21 mouse cellular contexts compared by ENCODE assay signal in genomic region chr2:119171574-119171973, GRCm38 (mm10). TPM values are rescaled to one million over a fixed set of nuclear protein-coding genes. Genes with fewer than 3 reads are reported as not detected.
A peak's percentile ranks its signal among the peaks of the same experiment; 100 is the strongest.
DNase-seq lines count a peak whose midpoint lies in the region; ATAC-seq and TF ChIP-seq lines count a peak whose summit lies in the region.
"Had no signal": no experiment of that assay in that cellular context is flagged by ENCODE, and none has a peak within 500 bp of the region (broad histone marks: within the 10 kb centered on the region; RNA-seq: fewer than 3 reads in every experiment).

No protein-coding gene starts in this region.

- no peak for ATAC-seq in heart, embryonic 11.5 days (replicated peaks; ENCODE audit: insufficient number of reproducible peaks, low FRiP score, low TSS enrichment)
- ATAC-seq in embryonic facial prominence, embryonic 14.5 days (ENCODE audit: low read depth): no peak
- ATAC-seq in forebrain, embryonic 13.5 days: no peak
- no peak for ATAC-seq in forebrain, postnatal 0 days
- ATAC-seq: forebrain, embryonic 15.5 days; hindbrain, embryonic 16.5 days had no signal

- H3K27ac ChIP-seq in heart, embryonic 11.5 days (ENCODE audit: low read depth, low read length): no peak overlapping the region
- peak overlapping the region; percentile 50 for H3K27ac ChIP-seq in CH12.LX (ENCODE audit: insufficient read depth, low read depth)
- H3K27ac ChIP-seq in embryonic facial prominence, embryonic 14.5 days (replicated peaks; ENCODE audit: low read depth, low read length): no peak overlapping the region
- H3K27ac ChIP-seq in forebrain, embryonic 13.5 days: no peak overlapping the region
- no peak overlapping the region for H3K27ac ChIP-seq in forebrain, postnatal 0 days (ENCODE audit: low read depth, low read length)
- H3K27ac ChIP-seq: forebrain, embryonic 15.5 days; heart, embryonic 15.5 days; neural tube, embryonic 15.5 days had no signal

- TF ChIP-seq POLR2A in CH12.LX (IDR thresholded peaks at IDR 0.05; ENCODE audit: low read depth, low read length): no peak

- H3K79me2 ChIP-seq in CH12.LX (replicated peaks; ENCODE audit: control insufficient read depth, extremely low read depth, insufficient read depth, poor library complexity, severe bottlenecking): no peaks in the 10 kb centered on the region; the same call in 1 of the 2 replicates

- no peaks in the 10 kb centered on the region for H3K9me3 ChIP-seq in heart, embryonic 11.5 days (replicated peaks; ENCODE audit: control insufficient read depth, low read length)
- no peaks in the 10 kb centered on the region for H3K9me3 ChIP-seq in CH12.LX (replicated peaks; ENCODE audit: low read length)
- H3K9me3 ChIP-seq in embryonic facial prominence, embryonic 14.5 days (ENCODE audit: control insufficient read depth, low read length): no peaks in the 10 kb centered on the region
- no peaks in the 10 kb centered on the region for H3K9me3 ChIP-seq in forebrain, embryonic 13.5 days (replicated peaks)
- no peaks in the 10 kb centered on the region for H3K9me3 ChIP-seq in forebrain, postnatal 0 days (ENCODE audit: low read length)
- H3K9me3 ChIP-seq: forebrain, embryonic 15.5 days; heart, embryonic 15.5 days; neural tube, embryonic 15.5 days had no signal

- no peak overlapping the region for H3K4me3 ChIP-seq in heart, embryonic 11.5 days (ENCODE audit: low read depth, low read length)
- no peak overlapping the region for H3K4me3 ChIP-seq in CH12.LX (replicated peaks in 1 of 3; ENCODE audit: low read depth in 2 of 3, low read length in 2 of 3, poor library complexity in 1 of 3)
- H3K4me3 ChIP-seq in embryonic facial prominence, embryonic 14.5 days (ENCODE audit: low read depth, low read length): no peak overlapping the region
- no peak overlapping the region for H3K4me3 ChIP-seq in forebrain, embryonic 13.5 days
- H3K4me3 ChIP-seq in forebrain, postnatal 0 days (ENCODE audit: low read depth, low read length): no peak overlapping the region
- H3K4me3 ChIP-seq: forebrain, embryonic 15.5 days; heart, embryonic 15.5 days; neural tube, embryonic 15.5 days had no signal

- DNase-seq in heart, adult 11 months: peak; percentile 94
- peak; percentile 34 for DNase-seq in kidney, postnatal 14 days
- no peak for DNase-seq in kidney, adult 8-10 months
- DNase-seq in CH12.LX (ENCODE audit: extremely low read depth): peak; percentile 69
- peak; percentile 54 for DNase-seq in embryonic facial prominence, embryonic 14.5 days (ENCODE audit: low spot score)
- no peak for DNase-seq in forebrain, postnatal 0 days
- DNase-seq: cerebellum, postnatal 25 days; gastrocnemius, postnatal 14 days; kidney, adult 9 months; layer of hippocampus, adult 9-11 months; lung, embryonic 14.5 days had no signal

- TF ChIP-seq RAD21 in CH12.LX (IDR thresholded peaks at IDR 0.05; ENCODE audit: low read depth, low read length): no peak

- dilution Hi-C loops in CH12.LX (cut with MboI; ENCODE audit: extremely low pct_ligation_motif_present, extremely low pct_unique_long_range_greater_than_20kb, low sequenced_read_pairs): no loop called here

- peaks cover 15% of the 10 kb centered on the region for H3K27me3 ChIP-seq in heart, embryonic 11.5 days (ENCODE audit: control insufficient read depth, insufficient read depth, low read length)
- H3K27me3 ChIP-seq in CH12.LX (replicated peaks): peaks cover 6% of the 10 kb centered on the region
- H3K27me3 ChIP-seq in embryonic facial prominence, embryonic 14.5 days (replicated peaks; ENCODE audit: control insufficient read depth, insufficient read depth, low read length): peaks cover 7% of the 10 kb centered on the region; the same call in 1 of the 2 replicates
- peaks cover 28% of the 10 kb centered on the region for H3K27me3 ChIP-seq in forebrain, embryonic 13.5 days
- H3K27me3 ChIP-seq in forebrain, postnatal 0 days (ENCODE audit: insufficient read depth, low read length): no peaks in the 10 kb centered on the region

- no peaks in the 10 kb centered on the region for H3K36me3 ChIP-seq in heart, embryonic 11.5 days (ENCODE audit: control insufficient read depth, insufficient read depth, low read length)
- H3K36me3 ChIP-seq in CH12.LX (replicated peaks in 1 of 2; ENCODE audit: control insufficient read depth in 1 of 2, insufficient read depth in 1 of 2, low read length in 1 of 2): peaks cover 0 to 6% of the 10 kb centered on the region in 2 experiments
- H3K36me3 ChIP-seq in embryonic facial prominence, embryonic 14.5 days (ENCODE audit: control insufficient read depth, insufficient read depth, low read length): 0 out of 2 replicates have a peak, but pooled peaks cover 1% of the 10 kb centered on the region
- no peaks in the 10 kb centered on the region; the same call in 1 of the 2 replicates for H3K36me3 ChIP-seq in forebrain, embryonic 13.5 days (ENCODE audit: poor library complexity, severe bottlenecking)
- H3K36me3 ChIP-seq in forebrain, postnatal 0 days (ENCODE audit: insufficient read depth): peaks cover 25% of the 10 kb centered on the region
- H3K36me3 ChIP-seq: heart, embryonic 15.5 days; neural tube, embryonic 15.5 days had no signal

- peak; percentile 39; the same call in 1 of the 2 replicates for TF ChIP-seq EP300 in CH12.LX (IDR thresholded peaks at IDR 0.05; ENCODE audit: low read length)

- WGBS in heart, embryonic 11.5 days (ENCODE audit: insufficient replicate concordance): 42% methylated on average over 8 of the region's 8 CpGs
- WGBS in embryonic facial prominence, embryonic 14.5 days: 66% methylated on average over 8 of the region's 8 CpGs
- WGBS in forebrain, embryonic 13.5 days: 80% methylated on average over 8 of the region's 8 CpGs
- WGBS in forebrain, postnatal 0 days: 77% methylated on average over 8 of the region's 8 CpGs

- in situ Hi-C loops in CH12.LX (cut with MboI; ENCODE audit: low pct_ligation_motif_present, low pct_unique_long_range_greater_than_20kb, low sequenced_read_pairs): no loop called here

- no peak overlapping the region for H3K9ac ChIP-seq in heart, embryonic 11.5 days (ENCODE audit: low read depth, low read length)
- H3K9ac ChIP-seq in CH12.LX (ENCODE audit: insufficient read depth, low read depth): no peak overlapping the region
- no peak overlapping the region for H3K9ac ChIP-seq in embryonic facial prominence, embryonic 14.5 days (ENCODE audit: low read depth, low read length)
- no peak overlapping the region for H3K9ac ChIP-seq in forebrain, embryonic 13.5 days
- no peak overlapping the region for H3K9ac ChIP-seq in forebrain, postnatal 0 days
- H3K9ac ChIP-seq: forebrain, embryonic 15.5 days; heart, embryonic 15.5 days; lung, embryonic 14.5 days had no signal

- H3K4me1 ChIP-seq in heart, embryonic 11.5 days (ENCODE audit: control insufficient read depth, insufficient read depth, low read length): peaks cover 40% of the 10 kb centered on the region
- H3K4me1 ChIP-seq in CH12.LX (ENCODE audit: control insufficient read depth in 1 of 2, insufficient read depth in 2 of 2): peaks cover 34 to 85% of the 10 kb centered on the region in 2 experiments
- peaks cover 9% of the 10 kb centered on the region for H3K4me1 ChIP-seq in embryonic facial prominence, embryonic 14.5 days (ENCODE audit: control insufficient read depth, insufficient read depth, low read length)
- peaks cover 41% of the 10 kb centered on the region for H3K4me1 ChIP-seq in forebrain, embryonic 13.5 days
- no peaks in the 10 kb centered on the region for H3K4me1 ChIP-seq in forebrain, postnatal 0 days (ENCODE audit: insufficient read depth)

- no peak overlapping the region for H3K4me2 ChIP-seq in heart, embryonic 11.5 days
- H3K4me2 ChIP-seq in CH12.LX (ENCODE audit: insufficient read depth, low read depth, poor library complexity, severe bottlenecking): no peak overlapping the region
- H3K4me2 ChIP-seq in embryonic facial prominence, embryonic 14.5 days (ENCODE audit: low read depth, low read length): no peak overlapping the region
- H3K4me2 ChIP-seq in forebrain, embryonic 13.5 days: no peak overlapping the region
- no peak overlapping the region for H3K4me2 ChIP-seq in forebrain, postnatal 0 days (ENCODE audit: low read depth)
- H3K4me2 ChIP-seq: forebrain, embryonic 15.5 days; heart, embryonic 15.5 days; lung, embryonic 14.5 days; neural tube, embryonic 15.5 days had no signal

- no peak for TF ChIP-seq CTCF in CH12.LX (conservative IDR thresholded peaks at IDR 0.05 in 1 of 2, IDR thresholded peaks at IDR 0.05 in 1 of 2; ENCODE audit: low read depth in 2 of 2, low read length in 2 of 2)
- TF ChIP-seq CTCF in forebrain, postnatal 0 days (IDR thresholded peaks at IDR 0.05; ENCODE audit: low read depth): no peak

RNA-seq across cellular contexts. Expression of gene Gm14137, which starts 2.7 kb away (rescaled TPM):
- 0.25 TPM in 1 of 2 replicates, not detected in the other for polyA plus RNA-seq in heart, embryonic 11.5 days (2014; fragmentation: Nextera tagmentation; extraction: Ambion mirVana)
- total RNA-seq in CH12.LX (2012; rRNA removed) (4.7 and 9.2 TPM in 2 replicates), CH12.LX (2014; rRNA removed) (2.3 and 2.6 TPM in 2 replicates)
- 3.3 and 3.4 TPM in 2 replicates for polyA plus RNA-seq in CH12.LX (2012; ENCODE audit: insufficient read length, low read depth)
- 0.48 and 1.1 TPM in 2 replicates for polyA plus RNA-seq in embryonic facial prominence, embryonic 14.5 days (2014; fragmentation: Nextera tagmentation; extraction: Ambion mirVana)
- 0.88 and 0.93 TPM in 2 replicates for polyA plus RNA-seq in forebrain, embryonic 13.5 days (2015; fragmentation: Nextera tagmentation; extraction: Ambion mirVana)
- 0.08 TPM in 1 of 2 replicates, not detected in the other for total RNA-seq in forebrain, postnatal 0 days (2014; rRNA removed)
- polyA plus RNA-seq in forebrain, postnatal 0 days (2015; fragmentation: Nextera tagmentation; extraction: Ambion mirVana): 0.09 and 0.28 TPM in 2 replicates
- total RNA-seq: liver, adult 2 months; megakaryocyte-erythroid progenitor cell, adult 5-6 weeks; MEL had no signal
- polyA plus RNA-seq: liver, adult 2 months; urinary bladder, adult 2 months had no signal

RNA-seq across cellular contexts. Expression of gene Gchfr, which starts 4.0 kb away (rescaled TPM):
- 6.4 and 7.4 TPM in 2 replicates for polyA plus RNA-seq in heart, embryonic 11.5 days (2014; fragmentation: Nextera tagmentation; extraction: Ambion mirVana)
- 9.5 and 18.2 TPM in 2 replicates for total RNA-seq in CH12.LX (2012; rRNA removed)
- total RNA-seq in CH12.LX (2014; rRNA removed): 0.93 and 1.8 TPM in 2 replicates
- 1.1 and 2.7 TPM in 2 replicates for polyA plus RNA-seq in CH12.LX (2012; ENCODE audit: insufficient read length, low read depth)
- polyA plus RNA-seq in embryonic facial prominence, embryonic 14.5 days (2014; fragmentation: Nextera tagmentation; extraction: Ambion mirVana): 8.4 and 11.2 TPM in 2 replicates
- polyA plus RNA-seq in forebrain, embryonic 13.5 days (2015; fragmentation: Nextera tagmentation; extraction: Ambion mirVana): 1.7 and 2.5 TPM in 2 replicates
- 0.38 TPM in 1 of 2 replicates, not detected in the other for total RNA-seq in forebrain, postnatal 0 days (2014; rRNA removed)
- 1.5 and 1.9 TPM in 2 replicates for polyA plus RNA-seq in forebrain, postnatal 0 days (2015; fragmentation: Nextera tagmentation; extraction: Ambion mirVana)
- total RNA-seq: MEL had no signal

RNA-seq across cellular contexts. Expression of gene Rmdn3, which starts 14.7 kb away (rescaled TPM):
- 30.3 and 33.3 TPM in 2 replicates for polyA plus RNA-seq in heart, embryonic 11.5 days (2014; fragmentation: Nextera tagmentation; extraction: Ambion mirVana)
- total RNA-seq in CH12.LX (2012; rRNA removed) (49.9 and 52.0 TPM in 2 replicates), CH12.LX (2014; rRNA removed) (59.1 and 61.2 TPM in 2 replicates)
- 41.8 and 48.1 TPM in 2 replicates for polyA plus RNA-seq in CH12.LX (2012; ENCODE audit: insufficient read length, low read depth)
- polyA plus RNA-seq in embryonic facial prominence, embryonic 14.5 days (2014; fragmentation: Nextera tagmentation; extraction: Ambion mirVana): 34.8 and 37.5 TPM in 2 replicates
- polyA plus RNA-seq in forebrain, embryonic 13.5 days (2015; fragmentation: Nextera tagmentation; extraction: Ambion mirVana): 44.7 and 49.6 TPM in 2 replicates
- total RNA-seq in forebrain, postnatal 0 days (2014; rRNA removed): 45.8 and 57.3 TPM in 2 replicates
- 36.4 and 39.5 TPM in 2 replicates for polyA plus RNA-seq in forebrain, postnatal 0 days (2015; fragmentation: Nextera tagmentation; extraction: Ambion mirVana)

RNA-seq across cellular contexts. Expression of gene Zfyve19, which starts 36.8 kb away (rescaled TPM):
- polyA plus RNA-seq in heart, embryonic 11.5 days (2014; fragmentation: Nextera tagmentation; extraction: Ambion mirVana): 30.4 and 37.0 TPM in 2 replicates
- total RNA-seq in CH12.LX (2012; rRNA removed) (38.2 and 38.7 TPM in 2 replicates), CH12.LX (2014; rRNA removed) (25.6 and 28.0 TPM in 2 replicates)
- 39.9 and 45.2 TPM in 2 replicates for polyA plus RNA-seq in CH12.LX (2012; ENCODE audit: insufficient read length, low read depth)
- polyA plus RNA-seq in embryonic facial prominence, embryonic 14.5 days (2014; fragmentation: Nextera tagmentation; extraction: Ambion mirVana): 41.0 and 43.0 TPM in 2 replicates
- polyA plus RNA-seq in forebrain, embryonic 13.5 days (2015; fragmentation: Nextera tagmentation; extraction: Ambion mirVana): 49.3 and 53.9 TPM in 2 replicates
- total RNA-seq in forebrain, postnatal 0 days (2014; rRNA removed): 37.4 and 38.6 TPM in 2 replicates
- 58.3 and 62.5 TPM in 2 replicates for polyA plus RNA-seq in forebrain, postnatal 0 days (2015; fragmentation: Nextera tagmentation; extraction: Ambion mirVana)

RNA-seq across cellular contexts. Expression of gene Dnajc17, which starts 37.0 kb away (rescaled TPM):
- 13.5 and 18.4 TPM in 2 replicates for polyA plus RNA-seq in heart, embryonic 11.5 days (2014; fragmentation: Nextera tagmentation; extraction: Ambion mirVana)
- total RNA-seq in CH12.LX (2012; rRNA removed): 15.3 and 18.2 TPM in 2 replicates
- total RNA-seq in CH12.LX (2014; rRNA removed): 19.6 and 19.8 TPM in 2 replicates
- 22.9 and 26.3 TPM in 2 replicates for polyA plus RNA-seq in CH12.LX (2012; ENCODE audit: insufficient read length, low read depth)
- polyA plus RNA-seq in embryonic facial prominence, embryonic 14.5 days (2014; fragmentation: Nextera tagmentation; extraction: Ambion mirVana): 15.7 and 19.8 TPM in 2 replicates
- 25.0 and 25.2 TPM in 2 replicates for polyA plus RNA-seq in forebrain, embryonic 13.5 days (2015; fragmentation: Nextera tagmentation; extraction: Ambion mirVana)
- 30.6 and 41.9 TPM in 2 replicates for total RNA-seq in forebrain, postnatal 0 days (2014; rRNA removed)
- 25.2 and 27.0 TPM in 2 replicates for polyA plus RNA-seq in forebrain, postnatal 0 days (2015; fragmentation: Nextera tagmentation; extraction: Ambion mirVana)

Comparison
In these comparisons a context has a peak if more than half of its experiments do, and no peak if none do; other contexts are left out.
1. DNase-seq: peak in heart, adult 11 months (single experiment), kidney, postnatal 14 days (single experiment), CH12.LX (single experiment) and embryonic facial prominence, embryonic 14.5 days (single experiment); none in kidney, adult 8-10 months (0 of 2) and forebrain, postnatal 0 days (single experiment).